In genomic region chr5:74136868-74137439, GRCm38 (mm10) we compare ENCODE assay signal across 15 mouse cellular contexts. TPM values are rescaled to one million over a fixed set of nuclear protein-coding genes. Genes with fewer than 3 reads are reported as not detected.
DNase-seq lines count a peak whose midpoint lies in the region; ATAC-seq and TF ChIP-seq lines count a peak whose summit lies in the region.
"Had no signal": no experiment of that assay in that cellular context is flagged by ENCODE, and none has a peak within 500 bp of the region (broad histone marks: within the 10 kb centered on the region; RNA-seq: fewer than 3 reads in every experiment).

No protein-coding gene starts in this region.

- no peaks in the 10 kb centered on the region for H3K36me3 ChIP-seq in heart, embryonic 12.5 days
- H3K36me3 ChIP-seq in midbrain, embryonic 11.5 days (ENCODE audit: control insufficient read depth, insufficient read depth, low read length), result no peaks in the 10 kb centered on the region
- H3K36me3 ChIP-seq in midbrain, embryonic 10.5 days, result no peaks in the 10 kb centered on the region
- no peaks in the 10 kb centered on the region for H3K36me3 ChIP-seq in lung, embryonic 15.5 days
- H3K36me3 ChIP-seq in stomach, postnatal 0 days (ENCODE audit: control insufficient read depth, insufficient read depth, low read length), result no peaks in the 10 kb centered on the region
- H3K36me3 ChIP-seq: G1E; heart, embryonic 15.5 days; liver, embryonic 15.5 days; midbrain, embryonic 12.5 days had no signal

- TF ChIP-seq CTCF in stomach, postnatal 0 days (IDR thresholded peaks at IDR 0.05; ENCODE audit: low read depth), result no peak

- peaks cover 27% of the 10 kb centered on the region for H3K4me1 ChIP-seq in heart, embryonic 12.5 days (replicated peaks)
- no peaks in the 10 kb centered on the region for H3K4me1 ChIP-seq in midbrain, embryonic 11.5 days (ENCODE audit: control insufficient read depth, insufficient read depth, low read length)
- H3K4me1 ChIP-seq in midbrain, embryonic 10.5 days, result no peaks in the 10 kb centered on the region
- peaks cover 30% of the 10 kb centered on the region for H3K4me1 ChIP-seq in lung, embryonic 15.5 days
- H3K4me1 ChIP-seq in stomach, postnatal 0 days (replicated peaks; ENCODE audit: control insufficient read depth, insufficient read depth), result no peaks in the 10 kb centered on the region
- H3K4me1 ChIP-seq: midbrain, embryonic 12.5 days had no signal

- DNase-seq in heart, adult 9 months (ENCODE audit: low spot score in 2 of 2), result no peak
- peak; percentile 66 for DNase-seq in midbrain, embryonic 11.5 days (ENCODE audit: low spot score, missing footprints)
- no peak for DNase-seq in midbrain, embryonic 10.5 days (ENCODE audit: low spot score)
- peak; percentile 72 for DNase-seq in stomach, postnatal 0 days (ENCODE audit: low spot score)
- DNase-seq in gastrocnemius, postnatal 36 days, result no peak
- no peak for DNase-seq in neural tube, embryonic 10.5 days (ENCODE audit: extremely low spot score, low spot score)
- DNase-seq: cerebellum, adult 11-12 months; right cerebral cortex, postnatal 4 days had no signal

- 7% methylated on average over 5 of the region's 5 CpGs for WGBS in heart, embryonic 12.5 days
- 64% methylated on average over 5 of the region's 5 CpGs for WGBS in midbrain, embryonic 11.5 days
- 68% methylated on average over 5 of the region's 5 CpGs for WGBS in midbrain, embryonic 10.5 days
- 8% methylated on average over 5 of the region's 5 CpGs for WGBS in lung, embryonic 15.5 days
- 20% methylated on average over 5 of the region's 5 CpGs for WGBS in stomach, postnatal 0 days

- no peaks in the 10 kb centered on the region for H3K9me3 ChIP-seq in heart, embryonic 12.5 days (replicated peaks)
- H3K9me3 ChIP-seq in midbrain, embryonic 11.5 days (ENCODE audit: control insufficient read depth, low read length), result no peaks in the 10 kb centered on the region; the same call in 1 of the 2 replicates
- H3K9me3 ChIP-seq in midbrain, embryonic 10.5 days (replicated peaks), result no peaks in the 10 kb centered on the region
- no peaks in the 10 kb centered on the region for H3K9me3 ChIP-seq in lung, embryonic 15.5 days
- no peaks in the 10 kb centered on the region for H3K9me3 ChIP-seq in stomach, postnatal 0 days (ENCODE audit: control insufficient read depth, low read length)
- H3K9me3 ChIP-seq: G1E; heart, embryonic 15.5 days; liver, embryonic 15.5 days; midbrain, embryonic 12.5 days had no signal

- H3K27ac ChIP-seq in heart, embryonic 12.5 days (ENCODE audit: poor library complexity, severe bottlenecking), result peak overlapping the region; percentile 72; the same call in 1 of the 2 replicates
- no peak overlapping the region for H3K27ac ChIP-seq in midbrain, embryonic 11.5 days (ENCODE audit: low read depth, low read length)
- no peak overlapping the region for H3K27ac ChIP-seq in midbrain, embryonic 10.5 days (replicated peaks)
- peak overlapping the region; percentile 65 for H3K27ac ChIP-seq in lung, embryonic 15.5 days
- peak overlapping the region; percentile 70 for H3K27ac ChIP-seq in stomach, postnatal 0 days (replicated peaks)
- H3K27ac ChIP-seq: heart, embryonic 15.5 days; liver, embryonic 15.5 days; midbrain, embryonic 12.5 days had no signal

- TF ChIP-seq EP300 in stomach, postnatal 0 days (optimal IDR thresholded peaks at IDR 0.05), result no peak

- peak; percentile 63 for ATAC-seq in heart, embryonic 12.5 days (ENCODE audit: insufficient number of reproducible peaks, low FRiP score)
- no peak for ATAC-seq in midbrain, embryonic 11.5 days (ENCODE audit: low FRiP score)
- peak; percentile 84 for ATAC-seq in lung, embryonic 15.5 days (ENCODE audit: borderline replicate concordance, extremely low read depth, low FRiP score, low TSS enrichment)
- ATAC-seq in stomach, postnatal 0 days (ENCODE audit: low FRiP score, low TSS enrichment), result peak; percentile 89

- H3K9ac ChIP-seq in heart, embryonic 12.5 days, result no peak overlapping the region
- H3K9ac ChIP-seq in midbrain, embryonic 11.5 days (ENCODE audit: low read length), result no peak overlapping the region
- no peak overlapping the region for H3K9ac ChIP-seq in lung, embryonic 15.5 days
- H3K9ac ChIP-seq in stomach, postnatal 0 days (ENCODE audit: low read length), result no peak overlapping the region
- H3K9ac ChIP-seq: heart, embryonic 15.5 days; liver, embryonic 15.5 days; midbrain, embryonic 12.5 days had no signal

- H3K4me3 ChIP-seq in heart, embryonic 12.5 days, result no peak overlapping the region
- no peak overlapping the region for H3K4me3 ChIP-seq in midbrain, embryonic 11.5 days (ENCODE audit: low read depth, low read length)
- H3K4me3 ChIP-seq in midbrain, embryonic 10.5 days, result no peak overlapping the region
- no peak overlapping the region for H3K4me3 ChIP-seq in lung, embryonic 15.5 days
- H3K4me3 ChIP-seq in stomach, postnatal 0 days (ENCODE audit: low read depth, low read length), result no peak overlapping the region
- H3K4me3 ChIP-seq: erythroblast, embryonic 14.5 days; heart, embryonic 15.5 days; liver, embryonic 15.5 days; midbrain, embryonic 12.5 days had no signal

- intact Hi-C loops in gastrocnemius, postnatal 36 days (cut with DNase I), result no loop called here

- H3K4me2 ChIP-seq in heart, embryonic 12.5 days, result no peak overlapping the region
- H3K4me2 ChIP-seq in midbrain, embryonic 11.5 days, result no peak overlapping the region
- H3K4me2 ChIP-seq in lung, embryonic 15.5 days, result peak overlapping the region; percentile 5; the same call in 1 of the 2 replicates
- H3K4me2 ChIP-seq in stomach, postnatal 0 days (replicated peaks; ENCODE audit: low read depth), result no peak overlapping the region
- H3K4me2 ChIP-seq: heart, embryonic 15.5 days; liver, embryonic 15.5 days; midbrain, embryonic 12.5 days had no signal

- no peaks in the 10 kb centered on the region for H3K27me3 ChIP-seq in heart, embryonic 12.5 days (replicated peaks)
- no peaks in the 10 kb centered on the region for H3K27me3 ChIP-seq in midbrain, embryonic 11.5 days (ENCODE audit: control insufficient read depth, insufficient read depth, low read length)
- no peaks in the 10 kb centered on the region for H3K27me3 ChIP-seq in midbrain, embryonic 10.5 days (ENCODE audit: low read depth, poor library complexity, severe bottlenecking)
- no peaks in the 10 kb centered on the region for H3K27me3 ChIP-seq in lung, embryonic 15.5 days
- no peaks in the 10 kb centered on the region for H3K27me3 ChIP-seq in stomach, postnatal 0 days (ENCODE audit: control insufficient read depth, insufficient read depth, low read length)
- H3K27me3 ChIP-seq: heart, embryonic 15.5 days; liver, embryonic 15.5 days; midbrain, embryonic 12.5 days had no signal

RNA-seq across cellular contexts. Expression of gene Rasl11b, which starts 58.1 kb away (rescaled TPM):
- 107 TPM in 2 replicates for polyA plus RNA-seq in heart, embryonic 12.5 days (2016; fragmentation: Nextera tagmentation; extraction: Ambion mirVana)
- 27.0 and 29.0 TPM in 2 replicates for polyA plus RNA-seq in midbrain, embryonic 11.5 days (2014; fragmentation: Nextera tagmentation; extraction: Ambion mirVana)
- polyA plus RNA-seq in midbrain, embryonic 10.5 days (2016; fragmentation: Nextera tagmentation; extraction: Ambion mirVana), result 27.3 and 30.3 TPM in 2 replicates
- 150 and 154 TPM in 2 replicates for polyA plus RNA-seq in lung, embryonic 15.5 days (2015; fragmentation: Nextera tagmentation; extraction: Ambion mirVana)
- 33.6 and 45.0 TPM in 2 replicates for polyA plus RNA-seq in stomach, postnatal 0 days (2015; fragmentation: Nextera tagmentation; extraction: Ambion mirVana)
- total RNA-seq in gastrocnemius, postnatal 36 days (2021), result 1 to 10 TPM; 2.4 to 4.0 TPM
- polyA plus RNA-seq: erythroblast, embryonic 14.5 days had no signal

Comparison
In these comparisons a context has a peak if more than half of its experiments do, and no peak if none do; other contexts are left out.
1. DNase-seq: peak in midbrain, embryonic 11.5 days (single experiment) and stomach, postnatal 0 days (single experiment); none in heart, adult 9 months (0 of 2), midbrain, embryonic 10.5 days (single experiment), gastrocnemius, postnatal 36 days (0 of 2) and neural tube, embryonic 10.5 days (single experiment).
2. H3K27ac ChIP-seq: peak in heart, embryonic 12.5 days (single experiment), lung, embryonic 15.5 days (single experiment) and stomach, postnatal 0 days (single experiment); none in midbrain, embryonic 11.5 days (single experiment) and midbrain, embryonic 10.5 days (single experiment).